Mouse (Mus musculus): Measurements from ENCODE around the gene Art4.

DNA sequence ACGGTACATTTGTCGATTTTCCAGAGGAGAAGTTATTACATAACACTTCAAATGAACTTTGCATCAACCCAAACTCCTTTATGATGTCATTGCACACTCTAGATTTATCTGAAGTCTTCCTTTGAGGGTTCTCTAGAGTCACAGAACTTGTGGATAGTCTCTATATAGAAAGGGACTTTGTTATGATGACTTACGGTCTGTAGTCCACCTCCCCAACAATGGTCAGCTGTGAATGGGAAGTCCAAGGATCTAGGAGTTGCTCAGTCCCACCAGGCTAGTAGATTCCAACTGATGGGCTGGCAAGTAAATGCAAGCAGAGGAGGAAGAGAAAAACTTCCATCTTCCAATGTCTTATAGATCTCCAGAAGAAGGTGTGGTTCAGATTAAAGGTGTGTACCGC is 28.9 kb downstream of the Art4 start:
- no peak for TF ChIP-seq CTCF (IDR thresholded peaks at IDR 0.05; ENCODE audit: low read depth)
- TF ChIP-seq EP300 (IDR thresholded peaks at IDR 0.05; ENCODE audit: low read depth) = no peak
